Mouse (Mus musculus) forebrain, embryonic 10.5 days (tissue): ENCODE data around the gene Vgll1. TPM values are rescaled to one million over a fixed set of nuclear protein-coding genes. Genes with fewer than 3 reads are reported as not detected.

Experiments
- DNase-seq: peaks from one replicate; pipeline ENCODE4 v3.0.0-alpha.2; 2017; ENCODE audit warnings: low spot score; ENCODE audit errors: extremely low spot score
- H3K27ac ChIP-seq: fragments of 300-500 bp; sonication (generic); 2 replicates; pipeline ENCODE4 v1.5.1; 2016; ENCODE audit warnings: mild to moderate bottlenecking
- H3K27me3 ChIP-seq: fragments of 300-500 bp; sonication (generic); 2 replicates; pipeline ENCODE4 v1.6.1; 2016; ENCODE audit warnings: mild to moderate bottlenecking; ENCODE audit not compliant: poor library complexity, severe bottlenecking
- H3K36me3 ChIP-seq: fragments of 300-500 bp; sonication (generic); replicated peaks from 2 replicates; pipeline ENCODE4 v1.6.1; 2016; ENCODE audit warnings: mild to moderate bottlenecking, moderate library complexity
- H3K4me1 ChIP-seq: fragments of 300-500 bp; sonication (generic); 2 replicates; pipeline ENCODE4 v1.6.1; 2016
- H3K4me3 ChIP-seq: fragments of 300-500 bp; sonication (generic); 2 replicates; pipeline ENCODE4 v1.5.1; 2016; ENCODE audit warnings: mild to moderate bottlenecking, moderate library complexity
- H3K9me3 ChIP-seq: fragments of 300-500 bp; sonication (generic); 2 replicates; pipeline ENCODE4 v1.6.1; 2016; ENCODE audit warnings: mild to moderate bottlenecking, moderate library complexity
- WGBS: fragments of 180-500 bp; shearing (Covaris S2); methylation state at CpG from one replicate; pipeline ENCODE4 v1.1.7; 2016; 5-methylcytosine and 5-hydroxymethylcytosine counted together
- polyA plus RNA-seq: library from polyadenylated mRNA; unstranded; fragments of >200 nt; fragmentation: Nextera tagmentation; extraction: Ambion mirVana; gene quantifications from 2 replicates; pipeline ENCODE4 v1.2.1, GENCODE M21; 2016

Gene Vgll1
- polyA plus RNA-seq, 1 experiment from 2014 or later, result 0.06 TPM

DNA sequence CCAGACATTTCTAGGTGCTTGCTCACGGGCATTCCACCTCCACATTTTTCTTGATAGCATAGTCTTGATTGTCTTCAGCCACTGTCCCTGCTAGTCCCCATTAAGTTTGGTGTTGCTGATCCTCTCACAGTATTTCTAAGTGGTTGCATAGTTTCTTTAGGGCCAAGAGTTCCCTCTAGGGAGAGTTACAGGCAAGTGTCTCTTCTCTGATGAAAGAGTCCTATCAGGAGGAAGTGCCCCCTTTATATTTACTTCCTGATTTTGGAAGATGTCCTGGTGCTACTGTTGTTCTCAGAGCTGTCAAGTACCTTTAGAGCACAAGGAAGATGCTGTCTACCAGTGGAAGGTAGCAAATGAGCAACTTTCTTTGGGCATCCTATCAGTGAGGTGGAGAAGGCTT lies 65.6 kb downstream of the Vgll1 start:
- Histone ChIP-seq H3K36me3 (no peaks in the 10 kb centered on the region), H3K9me3 (no peaks in the 10 kb centered on the region), H3K4me1 (no peaks in the 10 kb centered on the region), H3K27ac (no peak overlapping the region), H3K27me3 (no peaks in the 10 kb centered on the region), H3K4me3 (no peak overlapping the region)
- 81% methylated on average over 1 of the region's 1 CpGs for WGBS
- DNase-seq, result no peak

Other genes starting within 250 kb of the Vgll1 start
- gene Adgrg4, start 217.9 kb upstream of the Vgll1 start, polyA plus RNA-seq, result not detected in 2 replicates
- not detected in 2 replicates for gene Brs3, start 45.0 kb upstream of the Vgll1 start, polyA plus RNA-seq
- gene Htatsf1, start 34.5 kb upstream of the Vgll1 start, polyA plus RNA-seq, result 73.8 and 76.3 TPM in 2 replicates
- gene Cd40lg, start 124.0 kb downstream of the Vgll1 start, polyA plus RNA-seq, result not detected in 2 replicates